Comparison of ENCODE assay signal across 17 mouse cellular contexts in the genomic region with DNA sequence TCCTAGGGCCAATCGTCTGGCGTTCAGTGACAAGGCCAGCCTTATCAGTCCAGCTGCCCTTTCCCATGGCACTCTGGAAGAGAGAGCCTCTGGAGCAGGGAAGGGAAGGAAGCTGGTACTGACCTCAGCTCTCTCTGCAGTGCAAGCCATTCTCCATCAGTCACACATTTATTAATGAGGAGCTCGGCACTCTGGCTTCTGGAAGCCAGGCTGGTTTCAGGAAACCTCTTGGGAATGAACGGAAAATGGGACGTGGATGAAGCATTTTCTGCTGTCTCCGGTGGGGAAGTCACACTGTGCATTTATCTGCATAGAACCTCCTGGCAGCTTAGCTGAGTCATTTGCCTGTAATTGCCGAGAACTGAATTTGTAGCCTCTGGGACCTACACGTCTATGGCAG. TPM values are rescaled to one million over a fixed set of nuclear protein-coding genes. Genes with fewer than 3 reads are reported as not detected.
DNase-seq lines count a peak whose midpoint lies in the region; ATAC-seq lines count a peak whose summit lies in the region.
"Had no signal": no experiment of that assay in that cellular context is flagged by ENCODE, and none has a peak within 500 bp of the region (broad histone marks: within the 10 kb centered on the region; RNA-seq: fewer than 3 reads in every experiment).

No protein-coding gene starts in this region.

- no peaks in the 10 kb centered on the region for H3K27me3 ChIP-seq in hindbrain, embryonic 13.5 days
- no peaks in the 10 kb centered on the region for H3K27me3 ChIP-seq in hindbrain, embryonic 10.5 days (ENCODE audit: insufficient read depth, poor library complexity, severe bottlenecking)
- no peaks in the 10 kb centered on the region for H3K27me3 ChIP-seq in stomach, embryonic 16.5 days (ENCODE audit: control insufficient read depth, insufficient read depth, low read length)
- H3K27me3 ChIP-seq: embryonic facial prominence, embryonic 13.5 days; heart, embryonic 12.5 days; hindbrain, embryonic 15.5 days; midbrain, embryonic 15.5 days; neural tube, embryonic 12.5 days had no signal

- no peak overlapping the region for H3K4me3 ChIP-seq in hindbrain, embryonic 13.5 days
- no peak overlapping the region for H3K4me3 ChIP-seq in hindbrain, embryonic 10.5 days
- no peak overlapping the region for H3K4me3 ChIP-seq in stomach, embryonic 16.5 days (replicated peaks; ENCODE audit: low read length)
- H3K4me3 ChIP-seq: embryonic facial prominence, embryonic 13.5 days; gastrocnemius, adult 2 months; heart, embryonic 12.5 days; hindbrain, embryonic 15.5 days; midbrain, embryonic 15.5 days; neural tube, embryonic 12.5 days had no signal

- H3K4me2 ChIP-seq in hindbrain, embryonic 13.5 days: no peak overlapping the region
- no peak overlapping the region for H3K4me2 ChIP-seq in stomach, embryonic 16.5 days (ENCODE audit: low read depth, low read length)
- H3K4me2 ChIP-seq: embryonic facial prominence, embryonic 13.5 days; heart, embryonic 12.5 days; hindbrain, embryonic 15.5 days; midbrain, embryonic 15.5 days; neural tube, embryonic 12.5 days had no signal

- no peak for DNase-seq in hindbrain, embryonic 10.5 days (ENCODE audit: low spot score)
- peak; percentile 41 for DNase-seq in right cerebral cortex, adult 18-20 months
- no peak for DNase-seq in right cerebral cortex, postnatal 10 days (ENCODE audit: low spot score in 2 of 2)
- DNase-seq in kidney, postnatal 25 days: peak; percentile 19 to 50
- DNase-seq in heart, adult 11 months: no peak
- DNase-seq: gastrocnemius, adult 2 months; lung, postnatal 14 days; thymus, postnatal 4 days had no signal

- 58% methylated on average over 8 of the region's 8 CpGs for WGBS in hindbrain, embryonic 13.5 days
- 77% methylated on average over 8 of the region's 8 CpGs for WGBS in hindbrain, embryonic 10.5 days
- WGBS in stomach, embryonic 16.5 days: 56% methylated on average over 8 of the region's 8 CpGs

- no peak overlapping the region for H3K9ac ChIP-seq in hindbrain, embryonic 13.5 days
- H3K9ac ChIP-seq in stomach, embryonic 16.5 days (ENCODE audit: low read length): no peak overlapping the region
- H3K9ac ChIP-seq: embryonic facial prominence, embryonic 13.5 days; heart, embryonic 12.5 days; hindbrain, embryonic 15.5 days; midbrain, embryonic 15.5 days; neural tube, embryonic 12.5 days had no signal

- no peak for ATAC-seq in hindbrain, embryonic 13.5 days (ENCODE audit: low FRiP score)
- 0 out of 2 replicates have a peak, but pooled peaks have one; percentile 65 for ATAC-seq in stomach, embryonic 16.5 days (ENCODE audit: insufficient read depth, low FRiP score)
- no peak for ATAC-seq in megakaryocyte-erythroid progenitor cell, adult 5-6 weeks (replicated peaks; ENCODE audit: low FRiP score, low TSS enrichment, poor library complexity, severe bottlenecking)
- ATAC-seq: midbrain, embryonic 15.5 days had no signal

- H3K36me3 ChIP-seq in hindbrain, embryonic 13.5 days: no peaks in the 10 kb centered on the region
- no peaks in the 10 kb centered on the region for H3K36me3 ChIP-seq in hindbrain, embryonic 10.5 days
- H3K36me3 ChIP-seq in stomach, embryonic 16.5 days (ENCODE audit: control insufficient read depth, insufficient read depth, low read length): no peaks in the 10 kb centered on the region
- H3K36me3 ChIP-seq: embryonic facial prominence, embryonic 13.5 days; G1E; heart, embryonic 12.5 days; hindbrain, embryonic 15.5 days; midbrain, embryonic 15.5 days; neural tube, embryonic 12.5 days had no signal

- peaks cover 54% of the 10 kb centered on the region for H3K4me1 ChIP-seq in hindbrain, embryonic 13.5 days (replicated peaks)
- H3K4me1 ChIP-seq in hindbrain, embryonic 10.5 days (replicated peaks): peaks cover 34% of the 10 kb centered on the region
- H3K4me1 ChIP-seq in stomach, embryonic 16.5 days (ENCODE audit: control insufficient read depth, insufficient read depth, low read length): no peaks in the 10 kb centered on the region

- H3K27ac ChIP-seq in hindbrain, embryonic 13.5 days: 0 out of 2 replicates have a peak overlapping the region, but pooled peaks have one; percentile 27
- H3K27ac ChIP-seq in hindbrain, embryonic 10.5 days: no peak overlapping the region
- no peak overlapping the region for H3K27ac ChIP-seq in stomach, embryonic 16.5 days (ENCODE audit: low read length)
- H3K27ac ChIP-seq: embryonic facial prominence, embryonic 13.5 days; gastrocnemius, adult 2 months; hindbrain, embryonic 15.5 days; midbrain, embryonic 15.5 days; neural tube, embryonic 12.5 days had no signal

- H3K9me3 ChIP-seq in hindbrain, embryonic 13.5 days: no peaks in the 10 kb centered on the region
- H3K9me3 ChIP-seq in hindbrain, embryonic 10.5 days: no peaks in the 10 kb centered on the region
- H3K9me3 ChIP-seq in stomach, embryonic 16.5 days (replicated peaks; ENCODE audit: control insufficient read depth, low read length): no peaks in the 10 kb centered on the region
- H3K9me3 ChIP-seq: embryonic facial prominence, embryonic 13.5 days; G1E; heart, embryonic 12.5 days; hindbrain, embryonic 15.5 days; midbrain, embryonic 15.5 days; neural tube, embryonic 12.5 days had no signal

RNA-seq across cellular contexts. Expression of a gene that starts 29.8 kb away (rescaled TPM):
- polyA plus RNA-seq in hindbrain, embryonic 13.5 days (2015; fragmentation: Nextera tagmentation; extraction: Ambion mirVana): 247 and 259 TPM in 2 replicates
- polyA plus RNA-seq in hindbrain, embryonic 10.5 days (2016; fragmentation: Nextera tagmentation; extraction: Ambion mirVana): 34.4 and 57.3 TPM in 2 replicates
- polyA plus RNA-seq in stomach, embryonic 16.5 days (2015; fragmentation: Nextera tagmentation; extraction: Ambion mirVana): 17.3 TPM in 2 replicates
- total RNA-seq in megakaryocyte-erythroid progenitor cell, adult 5-6 weeks (2014; fragmentation: Nextera tagmentation): not detected in 2 replicates
- total RNA-seq in megakaryocyte-erythroid progenitor cell, adult 5-6 weeks (2017): 0.34 TPM in 1 of 2 replicates, not detected in the other
- polyA plus RNA-seq: G1E had no signal

Comparison
In these comparisons a context has a peak if more than half of its experiments do, and no peak if none do; other contexts are left out.
1. DNase-seq: peak in right cerebral cortex, adult 18-20 months (single experiment) and kidney, postnatal 25 days (2 of 2); none in hindbrain, embryonic 10.5 days (single experiment), right cerebral cortex, postnatal 10 days (0 of 2) and heart, adult 11 months (single experiment).